Mouse (Mus musculus) gastrocnemius, postnatal 10 days (tissue): Measurements from ENCODE around the gene Commd3. TPM values are rescaled to one million over a fixed set of nuclear protein-coding genes. Genes with fewer than 3 reads are reported as not detected.

ENCODE experiments used
- DNase-seq: peaks from one replicate; pipeline ENCODE4 v3.0.0; 2021; ENCODE audit warnings: mixed read lengths
- total RNA-seq, 2 experiments: library from RNA; stranded (reverse); gene quantifications; 2 replicates each; pipeline ENCODE4 v1.2.3; 2021

Commd3 gene
- total RNA-seq, 2 experiments from 2014 or later = 124 to 130 TPM

- DNase-seq = no peak
Observed at GRCm38 (mm10) chr2:18718521-18718920, 46.3 kb downstream of the Commd3 start.

GRCm38 (mm10) chr2:18722208-18722830, 50.1 kb downstream of the Commd3 start:
- DNase-seq = no peak

- DNase-seq = no peak
Observed at GRCm38 (mm10) chr2:18724462-18724861, 52.3 kb downstream of the Commd3 start.

Other genes with a start within 250 kb of the Commd3 start
- gene Bmi1, start 4.6 kb downstream of the Commd3 start, total RNA-seq = 10 to 100 TPM; 26.7 to 32.4 TPM
- gene Spag6, start 21.6 kb downstream of the Commd3 start, total RNA-seq = 1 to 10 TPM in 1 of 2 experiments, under 1 TPM in 1; 0.78 to 1.1 TPM